Mouse (Mus musculus) monocyte, adult 2 months (primary cell): ENCODE measurements around the gene Elf4.
"Not testable (repeated sequence)": the region's sequence is repeated elsewhere in the genome, so short reads cannot be mapped to it uniquely, and the experiment has no call there.

Experiments
- DNase-seq, 2 experiments: peaks; one replicate each; pipeline ENCODE4 v3.0.0; 2022; ENCODE audit warnings: low spot score in 2 of 2, low read depth in 1 of 2

Elf4 gene

DNA sequence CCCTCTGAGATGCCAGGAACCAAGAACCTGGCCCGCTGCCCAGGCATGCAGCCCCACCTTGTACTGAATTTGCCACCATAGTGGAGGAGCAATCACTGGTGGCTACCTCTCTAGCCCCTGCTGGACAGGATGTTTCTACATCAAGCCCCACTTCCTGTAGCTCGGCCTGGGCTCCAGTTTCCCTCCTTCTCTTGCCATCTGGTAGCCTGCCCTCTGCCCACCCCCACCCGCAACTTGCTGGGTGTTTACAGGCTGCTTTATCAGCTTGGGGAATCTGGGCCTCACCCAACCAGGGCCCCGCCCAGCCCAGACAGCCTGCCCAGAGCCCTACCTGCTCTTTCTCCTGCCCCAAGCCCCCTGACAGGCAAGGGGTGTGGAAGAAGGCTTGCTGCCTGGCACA lies 23.9 kb downstream of the Elf4 start:
- DNase-seq = no peak

- DNase-seq = not testable (repeated sequence)
Measured at GRCm38 (mm10) chrX:48436082-48436481, 26.9 kb downstream of the Elf4 start.

DNA sequence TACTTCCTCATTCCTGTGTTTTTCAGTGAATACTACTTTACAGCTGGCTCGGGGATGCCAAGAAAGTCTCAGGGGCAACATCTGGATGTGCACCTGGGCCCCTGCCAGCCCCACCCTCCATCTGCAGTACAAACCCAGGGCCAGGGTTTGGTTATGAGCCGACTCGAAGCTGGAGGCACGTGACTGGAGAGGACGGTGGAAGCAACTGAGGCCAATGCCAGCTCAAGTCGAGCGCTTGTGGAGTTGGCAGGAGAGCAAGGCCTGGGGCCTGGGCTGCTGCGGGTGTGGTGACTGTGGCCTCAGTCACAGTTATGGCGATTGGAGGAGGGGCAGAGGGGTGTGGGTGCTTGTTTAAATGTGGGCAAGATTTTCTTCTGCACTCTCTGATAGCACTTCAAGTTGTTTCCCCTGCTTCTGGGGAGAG lies 27.4 kb downstream of the Elf4 start:
- no peak for DNase-seq

- DNase-seq = no peak
Measured at GRCm38 (mm10) chrX:48434251-48434650, 28.7 kb downstream of the Elf4 start.

DNA sequence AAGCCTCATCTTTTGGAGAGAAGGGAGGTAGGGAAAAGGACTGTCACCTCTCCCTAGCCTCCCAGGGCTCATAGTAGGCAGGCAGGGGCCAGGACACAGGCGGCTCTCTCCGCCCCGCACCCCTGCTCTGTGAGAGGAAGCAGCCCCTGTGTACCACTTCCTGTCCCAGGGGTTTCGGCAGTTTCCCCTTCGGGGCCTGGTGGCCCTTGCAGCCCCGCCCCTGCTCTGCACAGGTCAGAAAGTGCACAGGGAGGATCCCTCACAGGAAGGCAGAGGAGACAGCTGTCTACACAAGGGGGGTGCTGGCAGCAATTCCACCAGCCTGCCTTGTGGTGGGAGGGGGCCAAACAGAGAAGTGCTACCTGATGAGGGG lies 29.4 kb downstream of the Elf4 start:
- DNase-seq = no peak

DNA sequence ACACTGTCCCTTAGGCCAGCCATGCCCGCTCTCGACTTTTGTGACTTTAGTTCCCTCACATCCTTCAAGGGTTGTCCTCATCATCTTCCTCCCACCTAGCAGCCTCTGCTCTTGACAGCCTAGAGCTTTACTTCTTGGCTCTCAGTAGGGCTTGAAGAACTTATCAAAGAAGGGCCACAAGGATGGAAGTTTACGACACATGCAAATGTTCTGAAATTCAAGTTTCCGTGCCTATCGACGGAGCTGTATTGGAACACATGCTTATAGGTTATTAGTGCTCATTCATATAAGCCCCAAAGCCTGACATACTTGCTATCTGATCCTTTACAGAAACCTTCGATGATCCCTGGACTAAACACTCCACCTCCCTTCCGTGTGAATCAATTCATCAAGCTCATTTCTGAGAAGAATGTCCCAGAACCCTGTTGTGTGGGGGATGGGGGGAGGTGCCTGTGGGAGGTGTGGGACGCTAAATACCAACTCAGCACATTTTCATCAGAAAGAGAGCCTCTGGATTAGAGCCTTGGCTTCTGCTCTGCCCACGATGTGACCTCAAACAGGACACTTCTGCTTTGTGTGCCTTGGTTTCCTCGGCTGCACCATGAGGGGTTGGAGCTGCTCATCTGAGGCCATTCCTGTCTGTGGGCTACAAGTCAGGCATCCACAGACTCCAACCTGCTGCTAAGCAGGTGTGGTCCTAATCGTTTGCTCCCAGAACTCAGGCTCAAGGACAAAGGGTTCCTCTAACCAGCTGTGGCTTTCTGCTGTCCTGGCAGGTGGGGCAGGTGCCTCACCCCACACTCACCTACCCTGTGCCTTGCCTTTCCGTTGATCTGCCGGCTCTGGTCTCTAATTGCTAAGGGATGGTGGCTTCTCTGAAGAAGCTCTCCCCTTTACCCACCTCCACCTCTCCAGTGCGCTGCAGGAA lies 30.1 kb downstream of the Elf4 start:
- DNase-seq = no peak

GRCm38 (mm10) chrX:48429538-48429937 lies 33.4 kb downstream of the Elf4 start:
- no peak for DNase-seq

DNA sequence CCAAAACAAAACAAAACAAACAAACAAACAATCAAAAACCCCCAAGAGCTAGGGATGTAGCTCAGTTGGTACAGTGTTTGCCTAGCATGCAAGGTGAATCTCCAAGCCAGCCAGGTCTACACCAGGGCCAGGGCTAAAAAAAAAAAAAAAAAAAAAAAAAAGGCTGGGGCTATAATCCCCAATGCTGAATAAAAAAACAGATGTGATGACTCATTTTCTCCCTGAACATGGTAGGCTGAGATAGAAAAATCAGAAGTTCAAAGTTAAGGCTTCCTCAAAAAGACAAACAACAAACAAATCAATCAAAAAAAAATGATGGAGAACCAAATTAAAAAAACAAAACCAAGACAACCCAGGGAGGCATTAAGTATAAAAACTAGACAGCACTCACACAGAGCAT lies 33.8 kb downstream of the Elf4 start:
- no peak for DNase-seq

GRCm38 (mm10) chrX:48428642-48429041 lies 34.3 kb downstream of the Elf4 start:
- DNase-seq = no peak

DNA sequence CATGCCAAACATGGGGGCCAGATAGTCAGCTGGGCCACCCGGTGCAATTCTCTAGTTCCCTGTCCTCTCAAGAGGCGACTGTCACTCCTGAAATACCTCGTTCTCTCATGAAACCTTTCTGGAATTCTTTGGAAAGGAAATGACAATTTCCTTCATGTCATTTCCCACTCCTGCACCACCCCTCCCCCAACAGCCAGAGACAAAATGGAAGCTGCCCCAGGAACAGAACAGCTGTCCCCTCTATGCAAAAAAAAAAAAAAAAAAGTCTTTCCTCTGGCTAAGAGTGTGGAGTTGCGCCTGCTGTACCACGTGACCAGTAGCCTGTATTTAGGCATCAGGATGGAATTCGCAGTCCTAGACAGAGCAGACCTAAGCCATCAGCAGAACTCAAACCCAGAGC lies 34.7 kb downstream of the Elf4 start:
- no peak for DNase-seq

- DNase-seq = no peak
Measured at GRCm38 (mm10) chrX:48425280-48425679, 37.7 kb downstream of the Elf4 start.

GRCm38 (mm10) chrX:48424583-48424982 lies 38.3 kb downstream of the Elf4 start:
- peak in 1 of 2 experiments; percentile 62 for DNase-seq

- no peak for DNase-seq
Measured at GRCm38 (mm10) chrX:48423671-48424070, 39.3 kb downstream of the Elf4 start.

DNA sequence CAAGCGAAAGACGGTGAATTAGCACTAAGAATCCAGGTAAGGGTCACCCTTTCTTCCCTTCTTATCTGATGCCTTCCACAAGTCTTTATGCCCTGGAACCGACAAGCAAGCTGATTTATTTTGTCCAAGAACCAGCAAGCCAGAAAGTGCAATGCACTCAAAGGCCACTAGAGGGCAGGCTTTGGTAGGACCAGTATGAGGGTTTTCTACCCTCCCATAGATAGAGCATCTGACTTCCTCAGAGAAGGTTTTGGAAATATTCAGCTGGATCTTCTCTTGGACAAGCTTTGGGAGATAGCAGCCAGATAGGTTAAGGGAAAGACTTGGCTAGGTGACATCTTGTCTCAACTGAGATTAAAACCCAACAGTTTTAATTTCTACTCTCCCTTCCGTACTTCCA lies 39.9 kb downstream of the Elf4 start:
- DNase-seq = peak in 1 of 2 experiments; percentile 61

GRCm38 (mm10) chrX:48418417-48418816 lies 44.5 kb downstream of the Elf4 start:
- no peak for DNase-seq

GRCm38 (mm10) chrX:48414291-48414690 lies 48.6 kb downstream of the Elf4 start:
- DNase-seq = no peak

GRCm38 (mm10) chrX:48412629-48413028 lies 50.3 kb downstream of the Elf4 start:
- DNase-seq = no peak

DNA sequence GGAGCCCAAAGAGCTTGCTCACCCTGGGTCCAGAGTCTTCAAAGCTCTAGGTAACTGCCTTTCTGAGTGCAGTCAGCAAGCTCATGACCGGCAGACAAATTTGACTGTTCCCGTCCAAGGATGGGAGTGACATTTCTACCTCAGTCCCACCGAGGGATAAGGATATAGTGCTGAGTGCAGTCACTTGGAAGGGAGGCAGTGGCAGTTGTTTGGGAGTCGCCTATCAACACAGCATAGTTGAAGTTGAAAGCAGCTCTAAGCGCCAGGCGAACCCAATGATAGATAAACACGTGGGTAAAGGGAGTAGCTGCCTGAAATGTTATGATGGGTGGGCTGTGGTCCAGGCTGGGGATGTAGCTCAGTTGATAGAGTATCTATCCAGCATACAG lies 52.5 kb downstream of the Elf4 start:
- DNase-seq = no peak

DNA sequence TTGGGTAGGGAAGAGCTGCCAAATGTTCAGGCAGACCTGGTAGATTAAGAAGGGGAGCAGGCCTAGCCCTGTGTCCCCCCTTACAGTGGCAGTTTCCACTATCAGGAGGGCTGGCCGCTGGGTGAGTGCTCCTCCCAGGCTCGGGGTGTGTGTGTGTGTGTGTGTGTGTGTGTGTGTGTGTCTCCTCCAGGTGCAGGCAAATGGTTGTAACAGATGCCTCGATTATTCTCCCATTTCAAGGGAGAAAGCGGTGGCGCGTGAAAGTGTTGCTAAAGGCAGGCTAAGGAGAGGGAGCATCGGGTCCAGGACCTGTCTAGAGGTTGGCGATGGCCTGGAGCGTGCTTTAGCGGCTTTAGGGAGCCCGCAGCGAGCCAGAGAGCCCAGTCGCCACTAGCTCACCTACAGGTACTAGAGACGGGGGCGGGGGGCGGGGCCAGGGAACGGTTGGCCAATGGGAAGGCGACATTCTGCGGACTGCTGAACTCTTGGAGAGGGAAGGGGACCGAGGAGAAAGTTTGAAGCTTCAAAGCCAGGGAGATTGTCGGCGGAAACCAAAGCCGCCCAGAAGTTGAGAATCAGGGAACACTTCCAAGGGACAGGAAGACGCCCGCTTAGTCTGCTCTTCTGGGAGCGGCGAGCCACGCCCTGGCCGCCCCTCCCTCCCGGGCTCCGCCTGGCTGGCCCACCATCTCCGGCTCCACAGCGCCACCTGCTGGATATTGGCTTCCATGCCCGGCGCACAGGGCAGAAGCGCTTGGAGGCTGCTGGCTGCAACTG lies 53.1 kb downstream of the Elf4 start:
- DNase-seq = peak; percentile 41 to 67

- no peak for DNase-seq
Measured at GRCm38 (mm10) chrX:48405141-48405540, 57.8 kb downstream of the Elf4 start.

DNA sequence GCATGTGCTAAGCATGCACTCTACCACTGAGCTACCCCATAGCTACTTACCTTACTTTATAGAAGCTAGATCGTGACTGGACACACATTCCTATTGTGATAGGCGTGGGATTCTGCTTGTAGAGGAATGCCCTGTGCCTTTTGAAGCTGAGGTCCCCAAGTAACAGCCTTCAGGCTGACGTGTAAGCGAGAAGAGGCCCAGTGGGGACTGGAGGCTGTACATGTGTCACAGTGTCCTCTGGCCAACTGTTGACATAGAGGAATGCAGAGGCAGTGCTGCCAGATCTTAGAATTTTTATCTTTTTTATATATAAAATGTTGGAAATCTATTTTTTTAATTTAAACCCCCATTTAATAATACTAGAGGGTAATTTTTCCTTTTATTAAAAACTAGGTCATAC lies 62.9 kb downstream of the Elf4 start:
- no peak for DNase-seq

- no peak for DNase-seq
Measured at GRCm38 (mm10) chrX:48389380-48389779, 73.6 kb downstream of the Elf4 start.
